Mouse (Mus musculus): ENCODE measurements around the gene Dynlrb1.
A peak's percentile ranks its signal among the peaks of the same experiment; 100 is the strongest.

GRCm38 (mm10) chr2:155271957-155272356 is 35.6 kb downstream of the Dynlrb1 start:
- TF ChIP-seq CTCF (IDR thresholded peaks at IDR 0.05; ENCODE audit: extremely low read depth, insufficient read depth, insufficient read length, insufficient replicate concordance) (peak; percentile 15; the same call in 1 of the 2 replicates), POLR2A (IDR thresholded peaks at IDR 0.05; ENCODE audit: low read depth, low read length) (no peak)
